Comparison of ENCODE assay signal across 18 mouse cellular contexts in genomic region chr7:141191036-141191435, GRCm38 (mm10). TPM values are rescaled to one million over a fixed set of nuclear protein-coding genes. Genes with fewer than 3 reads are reported as not detected.
DNase-seq lines count a peak whose midpoint lies in the region; ATAC-seq lines count a peak whose summit lies in the region.
"Had no signal": no experiment of that assay in that cellular context is flagged by ENCODE, and none has a peak within 500 bp of the region (broad histone marks: within the 10 kb centered on the region; RNA-seq: fewer than 3 reads in every experiment).

No protein-coding gene starts in this region.

- no peaks in the 10 kb centered on the region for H3K9me3 ChIP-seq in kidney, embryonic 16.5 days (ENCODE audit: low read length)
- H3K9me3 ChIP-seq in neural tube, embryonic 15.5 days (replicated peaks): no peaks in the 10 kb centered on the region
- H3K9me3 ChIP-seq: forebrain, embryonic 10.5 days; liver, embryonic 13.5 days; neural tube, embryonic 13.5 days had no signal

- H3K27ac ChIP-seq in kidney, embryonic 16.5 days (ENCODE audit: low read length): no peak overlapping the region; the same call in 1 of the 2 replicates
- no peak overlapping the region for H3K27ac ChIP-seq in neural tube, embryonic 15.5 days (replicated peaks)
- H3K27ac ChIP-seq: forebrain, embryonic 10.5 days; hindbrain, postnatal 0 days; layer of hippocampus, adult 2 months; neural tube, embryonic 13.5 days had no signal

- peaks cover 25% of the 10 kb centered on the region for H3K4me1 ChIP-seq in kidney, embryonic 16.5 days (ENCODE audit: insufficient read depth, low read length)
- peaks cover 33% of the 10 kb centered on the region for H3K4me1 ChIP-seq in neural tube, embryonic 15.5 days

- H3K4me2 ChIP-seq in kidney, embryonic 16.5 days (replicated peaks; ENCODE audit: low read depth, low read length): no peak overlapping the region
- no peak overlapping the region for H3K4me2 ChIP-seq in neural tube, embryonic 15.5 days

- H3K36me3 ChIP-seq in kidney, embryonic 16.5 days (ENCODE audit: insufficient read depth, low read length): peaks cover 34% of the 10 kb centered on the region
- H3K36me3 ChIP-seq in neural tube, embryonic 15.5 days: peaks cover 36% of the 10 kb centered on the region

- 75% methylated on average over 14 of the region's 14 CpGs for WGBS in kidney, embryonic 16.5 days
- WGBS in neural tube, embryonic 15.5 days: 89% methylated on average over 14 of the region's 14 CpGs

- no peak overlapping the region for H3K4me3 ChIP-seq in kidney, embryonic 16.5 days (ENCODE audit: low read length)
- H3K4me3 ChIP-seq in neural tube, embryonic 15.5 days (replicated peaks): no peak overlapping the region
- H3K4me3 ChIP-seq: layer of hippocampus, adult 2 months; neural tube, embryonic 13.5 days had no signal

- no peaks in the 10 kb centered on the region for H3K27me3 ChIP-seq in kidney, embryonic 16.5 days (ENCODE audit: insufficient read depth, low read length)
- H3K27me3 ChIP-seq in neural tube, embryonic 15.5 days (replicated peaks): no peaks in the 10 kb centered on the region
- H3K27me3 ChIP-seq: liver, embryonic 13.5 days; neural tube, embryonic 13.5 days had no signal

- H3K9ac ChIP-seq in kidney, embryonic 16.5 days (replicated peaks; ENCODE audit: low read length): no peak overlapping the region
- H3K9ac ChIP-seq in neural tube, embryonic 15.5 days (replicated peaks): no peak overlapping the region
- H3K9ac ChIP-seq: neural tube, embryonic 13.5 days had no signal

- peak; percentile 38 for DNase-seq in adrenal gland, adult 2 months
- DNase-seq in adrenal gland, adult 18-20 months (ENCODE audit: low spot score in 2 of 2): no peak
- DNase-seq in kidney, adult 11 months: peak; percentile 53
- peak; percentile 49 for DNase-seq in heart, postnatal 4 days
- DNase-seq in kidney, postnatal 4 days: peak; percentile 55 to 64
- DNase-seq: cerebellum, adult 2 months; embryo, embryonic 11 days; liver, embryonic 13.5 days; midbrain, embryonic 14.5 days; thymus, postnatal 14 days had no signal

- no peak for ATAC-seq in kidney, embryonic 16.5 days (ENCODE audit: low FRiP score, low TSS enrichment)
- ATAC-seq in neural tube, embryonic 15.5 days (ENCODE audit: low FRiP score): no peak
- no peak for ATAC-seq in activated CD4-positive, CD25-positive, alpha-beta regulatory T cell, adult 4 months
- ATAC-seq: hindbrain, postnatal 0 days had no signal

RNA-seq across cellular contexts. Expression of gene Hras, which starts 2.8 kb away (rescaled TPM):
- total RNA-seq in adrenal gland, adult 2 months (2021): 10 to 100 TPM; 65.5 to 99.1 TPM
- polyA plus RNA-seq in adrenal gland, adult 2 months (2012; rRNA removed): 41.8 and 47.1 TPM in 2 replicates
- 10 to 100 TPM; 87.8 to 99.7 TPM for total RNA-seq in adrenal gland, adult 18-20 months (2021)
- 40.3 and 78.3 TPM in 2 replicates for polyA plus RNA-seq in kidney, embryonic 16.5 days (2015; fragmentation: Nextera tagmentation; extraction: Ambion mirVana)
- 100 to 1,000 TPM; 105 to 119 TPM for total RNA-seq in heart, postnatal 4 days (2021)
- polyA plus RNA-seq in neural tube, embryonic 15.5 days (2015; fragmentation: Nextera tagmentation; extraction: Ambion mirVana): 166 and 188 TPM in 2 replicates
- polyA plus RNA-seq in activated CD4-positive, CD25-positive, alpha-beta regulatory T cell, adult 4 months (2017; shearing (Covaris generic)): 1 to 10 TPM; 1.7 to 4.7 TPM

RNA-seq across cellular contexts. Expression of gene Lrrc56, which starts 2.9 kb away (rescaled TPM):
- total RNA-seq in adrenal gland, adult 2 months (2021): 1 to 10 TPM; 6.3 to 8.0 TPM
- 8.0 and 8.7 TPM in 2 replicates for polyA plus RNA-seq in adrenal gland, adult 2 months (2012; rRNA removed)
- total RNA-seq in adrenal gland, adult 18-20 months (2021): 1 to 10 TPM; 3.9 to 6.9 TPM
- polyA plus RNA-seq in kidney, embryonic 16.5 days (2015; fragmentation: Nextera tagmentation; extraction: Ambion mirVana): 13.5 and 15.1 TPM in 2 replicates
- 1 to 10 TPM; 4.3 to 4.5 TPM for total RNA-seq in heart, postnatal 4 days (2021)
- polyA plus RNA-seq in neural tube, embryonic 15.5 days (2015; fragmentation: Nextera tagmentation; extraction: Ambion mirVana): 9.0 and 9.1 TPM in 2 replicates
- polyA plus RNA-seq in activated CD4-positive, CD25-positive, alpha-beta regulatory T cell, adult 4 months (2017; shearing (Covaris generic)): 1 to 10 TPM; 1.4 to 1.9 TPM

RNA-seq across cellular contexts. Expression of gene Rnh1, which starts 18.4 kb away (rescaled TPM):
- 100 to 1,000 TPM; 301 to 302 TPM for total RNA-seq in adrenal gland, adult 2 months (2021)
- 214 and 394 TPM in 2 replicates for polyA plus RNA-seq in adrenal gland, adult 2 months (2012; rRNA removed)
- 100 to 1,000 TPM; 218 to 327 TPM for total RNA-seq in adrenal gland, adult 18-20 months (2021)
- polyA plus RNA-seq in kidney, embryonic 16.5 days (2015; fragmentation: Nextera tagmentation; extraction: Ambion mirVana): 141 and 155 TPM in 2 replicates
- total RNA-seq in heart, postnatal 4 days (2021): 10 to 100 TPM; 73.9 to 84.0 TPM
- polyA plus RNA-seq in neural tube, embryonic 15.5 days (2015; fragmentation: Nextera tagmentation; extraction: Ambion mirVana): 50.0 and 69.8 TPM in 2 replicates
- 100 to 1,000 TPM; 117 to 127 TPM for polyA plus RNA-seq in activated CD4-positive, CD25-positive, alpha-beta regulatory T cell, adult 4 months (2017; shearing (Covaris generic))

RNA-seq across cellular contexts. Expression of gene Lmntd2, which starts 22.8 kb away (rescaled TPM):
- under 1 TPM; 0.17 TPM for total RNA-seq in adrenal gland, adult 2 months (2021)
- polyA plus RNA-seq in adrenal gland, adult 2 months (2012; rRNA removed): 0.81 and 1.2 TPM in 2 replicates
- under 1 TPM; 0.13 to 0.33 TPM for total RNA-seq in adrenal gland, adult 18-20 months (2021)
- polyA plus RNA-seq in kidney, embryonic 16.5 days (2015; fragmentation: Nextera tagmentation; extraction: Ambion mirVana): 3.9 and 4.4 TPM in 2 replicates
- total RNA-seq in heart, postnatal 4 days (2021): not detected
- 0.35 and 1.6 TPM in 2 replicates for polyA plus RNA-seq in neural tube, embryonic 15.5 days (2015; fragmentation: Nextera tagmentation; extraction: Ambion mirVana)
- polyA plus RNA-seq in activated CD4-positive, CD25-positive, alpha-beta regulatory T cell, adult 4 months (2017; shearing (Covaris generic)): 1 to 10 TPM; 5.6 to 5.9 TPM
- total RNA-seq: hindbrain, postnatal 0 days; layer of hippocampus, adult 2 months; left cerebral cortex, postnatal 10 days had no signal

RNA-seq across cellular contexts. Expression of gene Rassf7, which starts 24.6 kb away (rescaled TPM):
- total RNA-seq in adrenal gland, adult 2 months (2021): 1 to 10 TPM; 2.0 to 6.0 TPM
- polyA plus RNA-seq in adrenal gland, adult 2 months (2012; rRNA removed): 14.1 and 18.1 TPM in 2 replicates
- total RNA-seq in adrenal gland, adult 18-20 months (2021): 1 to 10 TPM; 1.4 to 2.6 TPM
- 76.3 and 78.3 TPM in 2 replicates for polyA plus RNA-seq in kidney, embryonic 16.5 days (2015; fragmentation: Nextera tagmentation; extraction: Ambion mirVana)
- total RNA-seq in heart, postnatal 4 days (2021): 1 to 10 TPM; 4.1 to 6.1 TPM
- polyA plus RNA-seq in neural tube, embryonic 15.5 days (2015; fragmentation: Nextera tagmentation; extraction: Ambion mirVana): 24.1 and 28.1 TPM in 2 replicates
- 10 to 100 TPM in 1 of 2 experiments, 1 to 10 TPM in 1; 8.3 to 14.2 TPM for polyA plus RNA-seq in activated CD4-positive, CD25-positive, alpha-beta regulatory T cell, adult 4 months (2017; shearing (Covaris generic))

Comparison
In these comparisons a context has a peak if more than half of its experiments do, and no peak if none do; other contexts are left out.
1. DNase-seq: peak in adrenal gland, adult 2 months (single experiment), kidney, adult 11 months (single experiment), heart, postnatal 4 days (single experiment) and kidney, postnatal 4 days (2 of 2); none in adrenal gland, adult 18-20 months (0 of 2).